Mouse (Mus musculus): ENCODE measurements around the gene Lbh. TPM values are rescaled to one million over a fixed set of nuclear protein-coding genes. Genes with fewer than 3 reads are reported as not detected.

Gene Lbh
- polyA plus RNA-seq, 1 experiment from 2014 or later = 4.7 TPM

DNA sequence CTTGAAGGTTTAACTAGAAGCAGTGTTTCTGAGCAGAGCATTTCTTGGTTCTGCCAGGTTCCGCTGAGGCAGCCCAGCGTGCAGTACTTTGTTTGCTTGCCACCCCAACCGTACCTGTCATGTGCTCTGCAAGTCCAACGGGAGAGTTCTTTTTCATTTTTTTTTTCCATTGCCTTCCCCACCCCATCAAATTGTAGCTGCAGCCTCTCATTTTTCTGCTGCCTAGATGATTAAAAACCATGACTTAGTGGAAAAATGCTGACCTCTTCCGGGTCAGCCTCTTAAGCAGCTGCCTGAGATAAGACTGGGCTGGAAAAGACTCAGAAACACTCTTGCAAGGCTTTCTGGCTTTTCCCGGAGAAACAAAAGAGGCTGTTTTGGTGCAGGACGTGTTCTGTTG is 17.8 kb downstream of the Lbh start:
- Histone ChIP-seq H3K4me1 (ENCODE audit: control insufficient read depth, insufficient read depth, low read length) (no peaks in the 10 kb centered on the region), H3K4me2 (ENCODE audit: low read depth, low read length) (no peak overlapping the region), H3K36me3 (replicated peaks; ENCODE audit: control insufficient read depth, insufficient read depth, low read depth, low read length) (peaks cover 7% of the 10 kb centered on the region), H3K9ac (replicated peaks; ENCODE audit: low read length) (no peak overlapping the region), H3K4me3 (ENCODE audit: low read depth, low read length) (no peak overlapping the region), H3K9me3 (replicated peaks; ENCODE audit: control insufficient read depth, low read length) (no peaks in the 10 kb centered on the region), H3K27ac (replicated peaks; ENCODE audit: low read depth, low read length) (no peak overlapping the region), H3K27me3 (ENCODE audit: control insufficient read depth, insufficient read depth, low read length) (no peaks in the 10 kb centered on the region)
- DNase-seq (ENCODE audit: low spot score) (no peak), ATAC-seq (replicated peaks; ENCODE audit: insufficient number of reproducible peaks, low FRiP score, low TSS enrichment, low read depth) (no peak)
- WGBS = 66% methylated on average over 7 of the region's 7 CpGs

DNA sequence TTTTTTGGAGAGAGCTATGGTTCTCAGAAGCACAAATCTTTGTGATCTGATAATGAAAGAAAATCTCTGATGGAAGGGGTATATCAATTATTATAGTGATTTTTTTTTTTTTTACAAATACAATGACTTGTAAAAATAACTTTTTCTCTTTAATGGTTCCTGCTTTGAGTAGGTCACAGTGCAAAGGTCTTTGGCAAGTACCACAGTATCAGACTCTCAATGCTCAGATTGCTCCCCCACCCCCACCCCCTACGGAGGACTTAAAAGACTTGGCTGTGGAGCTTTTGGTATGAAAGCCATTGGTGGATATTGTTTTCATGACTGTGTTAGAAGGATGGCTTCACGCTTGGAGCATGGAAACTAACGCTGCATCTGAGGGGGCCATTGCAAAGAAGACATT is 18.2 kb downstream of the Lbh start:
- no peaks in the 10 kb centered on the region for H3K9me3 ChIP-seq (replicated peaks; ENCODE audit: control insufficient read depth, low read length)
- peaks cover 7% of the 10 kb centered on the region for H3K36me3 ChIP-seq (replicated peaks; ENCODE audit: control insufficient read depth, insufficient read depth, low read depth, low read length)
- H3K4me3 ChIP-seq (ENCODE audit: low read depth, low read length) = no peak overlapping the region
- H3K9ac ChIP-seq (replicated peaks; ENCODE audit: low read length) = no peak overlapping the region
- 92% methylated on average over 3 of the region's 3 CpGs for WGBS
- no peak for ATAC-seq (replicated peaks; ENCODE audit: insufficient number of reproducible peaks, low FRiP score, low TSS enrichment, low read depth)
- H3K27ac ChIP-seq (replicated peaks; ENCODE audit: low read depth, low read length) = no peak overlapping the region
- no peak for DNase-seq (ENCODE audit: low spot score)
- no peaks in the 10 kb centered on the region for H3K4me1 ChIP-seq (ENCODE audit: control insufficient read depth, insufficient read depth, low read length)
- H3K4me2 ChIP-seq (ENCODE audit: low read depth, low read length) = no peak overlapping the region
- no peaks in the 10 kb centered on the region for H3K27me3 ChIP-seq (ENCODE audit: control insufficient read depth, insufficient read depth, low read length)

- Histone ChIP-seq H3K36me3 (replicated peaks; ENCODE audit: control insufficient read depth, insufficient read depth, low read depth, low read length) (peaks cover 7% of the 10 kb centered on the region), H3K4me3 (ENCODE audit: low read depth, low read length) (no peak overlapping the region), H3K4me2 (ENCODE audit: low read depth, low read length) (no peak overlapping the region), H3K27ac (replicated peaks; ENCODE audit: low read depth, low read length) (no peak overlapping the region), H3K9ac (replicated peaks; ENCODE audit: low read length) (no peak overlapping the region), H3K4me1 (ENCODE audit: control insufficient read depth, insufficient read depth, low read length) (no peaks in the 10 kb centered on the region), H3K27me3 (ENCODE audit: control insufficient read depth, insufficient read depth, low read length) (no peaks in the 10 kb centered on the region), H3K9me3 (replicated peaks; ENCODE audit: control insufficient read depth, low read length) (no peaks in the 10 kb centered on the region)
- DNase-seq (ENCODE audit: low spot score) = no peak
- ATAC-seq (replicated peaks; ENCODE audit: insufficient number of reproducible peaks, low FRiP score, low TSS enrichment, low read depth) = no peak
- WGBS = 87% methylated on average over 9 of the region's 9 CpGs
Observed at GRCm38 (mm10) chr17:72937204-72937603, 19.1 kb downstream of the Lbh start.

- Histone ChIP-seq H3K9me3 (replicated peaks; ENCODE audit: control insufficient read depth, low read length) (no peaks in the 10 kb centered on the region), H3K4me3 (ENCODE audit: low read depth, low read length) (no peak overlapping the region), H3K27ac (replicated peaks; ENCODE audit: low read depth, low read length) (no peak overlapping the region), H3K4me2 (ENCODE audit: low read depth, low read length) (no peak overlapping the region), H3K27me3 (ENCODE audit: control insufficient read depth, insufficient read depth, low read length) (no peaks in the 10 kb centered on the region), H3K4me1 (ENCODE audit: control insufficient read depth, insufficient read depth, low read length) (no peaks in the 10 kb centered on the region), H3K9ac (replicated peaks; ENCODE audit: low read length) (no peak overlapping the region), H3K36me3 (replicated peaks; ENCODE audit: control insufficient read depth, insufficient read depth, low read depth, low read length) (peaks cover 7% of the 10 kb centered on the region)
- WGBS = 88% methylated on average over 11 of the region's 11 CpGs
- no peak for ATAC-seq (replicated peaks; ENCODE audit: insufficient number of reproducible peaks, low FRiP score, low TSS enrichment, low read depth)
- no peak for DNase-seq (ENCODE audit: low spot score)
Observed at GRCm38 (mm10) chr17:72938026-72938795, 20.1 kb downstream of the Lbh start.

GRCm38 (mm10) chr17:72938871-72939568 is 20.9 kb downstream of the Lbh start:
- no peak for ATAC-seq (replicated peaks; ENCODE audit: insufficient number of reproducible peaks, low FRiP score, low TSS enrichment, low read depth)
- H3K9ac ChIP-seq (replicated peaks; ENCODE audit: low read length) = no peak overlapping the region
- no peaks in the 10 kb centered on the region for H3K9me3 ChIP-seq (replicated peaks; ENCODE audit: control insufficient read depth, low read length)
- no peaks in the 10 kb centered on the region for H3K4me1 ChIP-seq (ENCODE audit: control insufficient read depth, insufficient read depth, low read length)
- no peak overlapping the region for H3K4me3 ChIP-seq (ENCODE audit: low read depth, low read length)
- WGBS = 91% methylated on average over 15 of the region's 15 CpGs
- DNase-seq (ENCODE audit: low spot score) = no peak
- H3K27me3 ChIP-seq (ENCODE audit: control insufficient read depth, insufficient read depth, low read length) = no peaks in the 10 kb centered on the region
- peaks cover 7% of the 10 kb centered on the region for H3K36me3 ChIP-seq (replicated peaks; ENCODE audit: control insufficient read depth, insufficient read depth, low read depth, low read length)
- no peak overlapping the region for H3K4me2 ChIP-seq (ENCODE audit: low read depth, low read length)
- no peak overlapping the region for H3K27ac ChIP-seq (replicated peaks; ENCODE audit: low read depth, low read length)

- no peak for ATAC-seq (replicated peaks; ENCODE audit: insufficient number of reproducible peaks, low FRiP score, low TSS enrichment, low read depth)
- H3K27me3 ChIP-seq (ENCODE audit: control insufficient read depth, insufficient read depth, low read length) = no peaks in the 10 kb centered on the region
- H3K4me2 ChIP-seq (ENCODE audit: low read depth, low read length) = no peak overlapping the region
- DNase-seq (ENCODE audit: low spot score) = no peak
- no peak overlapping the region for H3K4me3 ChIP-seq (ENCODE audit: low read depth, low read length)
- H3K9me3 ChIP-seq (replicated peaks; ENCODE audit: control insufficient read depth, low read length) = no peaks in the 10 kb centered on the region
- H3K36me3 ChIP-seq (replicated peaks; ENCODE audit: control insufficient read depth, insufficient read depth, low read depth, low read length) = peaks cover 7% of the 10 kb centered on the region
- WGBS = 80% methylated on average over 6 of the region's 6 CpGs
- H3K27ac ChIP-seq (replicated peaks; ENCODE audit: low read depth, low read length) = no peak overlapping the region
- no peak overlapping the region for H3K9ac ChIP-seq (replicated peaks; ENCODE audit: low read length)
- no peaks in the 10 kb centered on the region for H3K4me1 ChIP-seq (ENCODE audit: control insufficient read depth, insufficient read depth, low read length)
Observed at GRCm38 (mm10) chr17:72939569-72939899, 21.4 kb downstream of the Lbh start.

DNA sequence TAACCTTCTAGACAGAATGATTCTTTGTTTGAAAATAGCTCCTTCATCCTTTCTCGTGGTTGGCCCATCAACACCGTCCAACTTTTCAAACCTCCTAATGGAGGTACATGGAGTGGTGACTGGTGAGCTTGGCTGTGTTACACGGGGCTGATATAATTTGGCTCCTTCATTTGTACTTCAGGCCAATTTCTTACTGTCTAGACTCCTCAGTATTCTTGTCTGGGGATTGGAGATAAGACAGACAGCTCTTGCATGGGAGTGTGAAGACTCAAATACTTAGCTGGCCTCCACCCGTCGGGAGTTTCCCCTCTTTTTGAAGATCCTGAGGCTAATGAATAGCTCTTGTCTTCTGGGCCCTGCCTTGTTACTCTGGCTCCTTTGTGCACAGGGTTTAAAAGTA is 26.3 kb downstream of the Lbh start:
- Histone ChIP-seq H3K9me3 (replicated peaks; ENCODE audit: control insufficient read depth, low read length) (no peaks in the 10 kb centered on the region), H3K4me2 (ENCODE audit: low read depth, low read length) (no peak overlapping the region), H3K36me3 (replicated peaks; ENCODE audit: control insufficient read depth, insufficient read depth, low read depth, low read length) (peaks cover 7% of the 10 kb centered on the region), H3K27ac (replicated peaks; ENCODE audit: low read depth, low read length) (no peak overlapping the region), H3K9ac (replicated peaks; ENCODE audit: low read length) (no peak overlapping the region), H3K4me1 (ENCODE audit: control insufficient read depth, insufficient read depth, low read length) (no peaks in the 10 kb centered on the region), H3K27me3 (ENCODE audit: control insufficient read depth, insufficient read depth, low read length) (no peaks in the 10 kb centered on the region), H3K4me3 (ENCODE audit: low read depth, low read length) (no peak overlapping the region)
- no peak for DNase-seq (ENCODE audit: low spot score)
- no peak for ATAC-seq (replicated peaks; ENCODE audit: insufficient number of reproducible peaks, low FRiP score, low TSS enrichment, low read depth)
- 87% methylated on average over 5 of the region's 5 CpGs for WGBS

DNA sequence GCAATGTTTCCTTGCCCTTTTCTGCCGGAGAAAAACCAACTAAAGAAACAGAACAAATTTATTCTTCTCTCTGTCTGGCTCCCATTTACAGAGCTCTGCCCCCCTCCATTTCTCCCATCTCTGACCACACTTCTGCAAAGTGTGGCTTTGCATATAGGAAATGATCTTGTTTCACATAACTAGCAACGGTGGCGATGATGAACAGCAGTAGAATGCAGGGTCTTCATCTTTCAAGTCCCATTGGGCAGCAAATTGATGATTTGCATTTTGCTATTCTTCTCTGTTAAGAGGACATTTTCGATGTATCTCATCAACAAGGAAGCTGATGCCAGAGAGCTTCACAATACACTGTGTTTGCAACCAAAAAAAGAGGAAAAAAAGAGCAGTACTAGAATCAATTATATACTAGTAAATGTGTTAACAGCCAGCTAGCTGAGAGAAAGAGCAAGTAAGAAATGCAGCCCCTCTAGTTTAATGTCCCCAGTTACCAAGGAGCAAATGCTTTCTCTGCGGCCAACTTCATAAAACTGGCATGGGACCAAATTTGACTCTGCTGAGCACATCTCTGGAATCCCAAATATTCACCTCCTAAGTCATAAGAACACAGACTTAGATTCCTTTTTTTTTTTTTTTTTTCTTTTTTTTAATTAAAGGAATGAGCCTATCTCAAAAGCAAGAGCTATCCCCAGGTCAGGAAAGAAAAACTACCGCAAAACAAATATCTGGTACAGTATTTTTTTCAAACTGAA is 29.2 kb downstream of the Lbh start:
- Histone ChIP-seq H3K27ac (replicated peaks; ENCODE audit: low read depth, low read length) (no peak overlapping the region), H3K9ac (replicated peaks; ENCODE audit: low read length) (no peak overlapping the region), H3K27me3 (ENCODE audit: control insufficient read depth, insufficient read depth, low read length) (no peaks in the 10 kb centered on the region), H3K9me3 (replicated peaks; ENCODE audit: control insufficient read depth, low read length) (no peaks in the 10 kb centered on the region), H3K4me2 (ENCODE audit: low read depth, low read length) (no peak overlapping the region), H3K36me3 (replicated peaks; ENCODE audit: control insufficient read depth, insufficient read depth, low read depth, low read length) (no peaks in the 10 kb centered on the region), H3K4me3 (ENCODE audit: low read depth, low read length) (no peak overlapping the region), H3K4me1 (ENCODE audit: control insufficient read depth, insufficient read depth, low read length) (no peaks in the 10 kb centered on the region)
- DNase-seq (ENCODE audit: low spot score) (no peak), ATAC-seq (replicated peaks; ENCODE audit: insufficient number of reproducible peaks, low FRiP score, low TSS enrichment, low read depth) (no peak)
- WGBS = 79% methylated on average over 6 of the region's 6 CpGs
